Mouse (Mus musculus): ENCODE results near the gene Cox4i2. TPM values are rescaled to one million over a fixed set of nuclear protein-coding genes. Genes with fewer than 3 reads are reported as not detected.

Gene Cox4i2
- total RNA-seq, 2 experiments from 2014 or later: 17.8 to 19.1 TPM

DNA sequence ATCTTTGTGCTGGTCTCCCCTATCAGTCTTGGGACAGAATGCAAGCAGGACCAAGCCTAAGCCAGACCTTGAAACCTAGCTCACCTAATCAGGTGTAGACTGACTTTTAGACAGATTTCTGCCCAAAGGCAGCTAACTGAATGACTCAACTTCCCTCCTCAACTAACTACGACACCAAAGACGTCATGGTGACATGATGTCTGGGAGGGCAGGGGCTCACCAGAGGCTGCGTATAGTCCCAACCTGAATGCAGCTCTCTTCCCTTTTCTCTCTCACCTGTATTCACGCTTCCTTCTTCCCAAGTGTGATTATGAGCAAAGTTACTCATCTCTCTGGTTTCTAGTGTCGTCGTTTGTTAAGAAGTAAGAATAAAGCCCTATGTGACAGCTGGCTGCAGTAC, 33.6 kb downstream of the Cox4i2 start:
- no peak for DNase-seq
- intact Hi-C loops (cut with DNase I): no loop called here

GRCm38 (mm10) chr2:152788892-152789421, 35.0 kb downstream of the Cox4i2 start:
- DNase-seq: peak; percentile 56
- intact Hi-C loops (cut with DNase I): no loop called here

GRCm38 (mm10) chr2:152789591-152789999, 35.6 kb downstream of the Cox4i2 start:
- peak; percentile 62 to 63 for DNase-seq
- intact Hi-C loops (cut with DNase I): no loop called here

DNA sequence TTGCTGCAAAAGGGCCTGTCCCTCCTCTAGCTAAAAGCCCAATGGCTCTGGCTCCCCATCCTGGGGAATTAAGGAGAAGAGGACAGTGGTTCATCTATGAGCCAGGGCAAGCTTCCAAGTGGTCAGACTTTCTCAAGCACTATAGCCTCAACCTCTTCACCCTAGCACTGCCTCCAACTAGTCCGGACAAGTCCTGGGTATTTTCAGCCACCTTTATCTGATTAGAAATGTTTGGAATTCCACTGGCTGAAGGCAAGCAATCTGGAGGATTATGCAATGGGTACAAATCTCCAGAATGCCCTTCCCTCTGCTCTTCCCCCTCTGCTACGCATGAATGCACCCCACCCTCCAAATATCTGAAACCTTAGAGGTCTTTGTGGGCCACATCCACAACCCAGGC, 38.5 kb downstream of the Cox4i2 start:
- intact Hi-C loops (cut with DNase I): loop anchor here (2.0 kb wide), 1 partner anchor 20 kb away; no protein-coding TSS in a partner anchor
- peak; percentile 40 to 43 for DNase-seq

DNA sequence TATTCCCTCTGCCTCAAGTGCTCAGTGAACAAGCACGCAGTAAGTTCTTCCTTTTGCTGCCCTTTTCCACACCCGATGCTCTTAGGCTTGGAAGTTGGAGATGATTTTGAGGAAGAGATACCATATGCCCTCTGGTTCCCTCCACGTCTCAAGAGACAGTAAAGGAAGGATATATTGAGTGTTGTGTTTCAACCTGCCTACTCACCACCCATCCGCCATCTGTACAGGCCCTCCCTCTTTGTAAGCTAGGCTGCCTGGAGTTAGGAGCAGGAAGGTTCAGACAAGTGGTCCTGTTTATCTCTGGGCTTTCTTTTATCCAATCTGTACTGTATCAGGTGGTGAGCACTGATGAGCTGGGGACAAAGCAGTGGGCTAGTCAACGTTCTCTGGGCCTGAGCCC, 39.4 kb downstream of the Cox4i2 start:
- DNase-seq: no peak
- intact Hi-C loops (cut with DNase I): loop anchor here (2.0 kb wide), 1 partner anchor 19 kb away; no protein-coding TSS in a partner anchor

DNA sequence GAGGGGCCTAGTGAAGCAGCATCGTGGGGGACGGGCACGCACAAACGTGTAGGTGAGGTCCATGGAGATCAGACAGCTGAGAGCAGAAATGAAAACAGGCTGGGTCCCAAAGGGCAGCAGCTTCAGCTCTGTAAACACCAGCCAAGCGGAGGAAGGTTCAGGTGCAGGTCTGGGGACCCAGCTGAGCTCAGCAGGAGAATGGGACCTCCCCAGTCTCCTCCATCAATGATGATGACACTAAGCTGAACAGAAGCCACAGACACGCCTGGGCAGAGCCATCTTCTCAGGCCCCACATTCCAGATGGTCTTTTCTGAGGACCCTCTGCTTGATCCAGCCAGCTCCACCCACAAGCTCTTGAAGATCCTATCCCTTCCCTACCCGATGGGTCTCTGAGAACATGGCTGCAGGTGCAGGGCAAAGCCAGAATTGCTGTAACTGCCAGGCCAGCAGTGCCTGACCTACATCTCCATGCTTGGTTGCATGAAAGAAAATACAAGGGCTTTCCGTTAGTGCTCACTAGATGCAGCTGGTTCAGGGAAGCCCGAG, 40.4 kb downstream of the Cox4i2 start:
- no peak for DNase-seq
- intact Hi-C loops (cut with DNase I): no loop called here

- no peak for DNase-seq
- intact Hi-C loops (cut with DNase I): no loop called here
These were observed 43.6 kb downstream of the Cox4i2 start for GRCm38 (mm10) chr2:152797589-152797988.

- DNase-seq: no peak
- intact Hi-C loops (cut with DNase I): no loop called here
These were observed 46.2 kb downstream of the Cox4i2 start for GRCm38 (mm10) chr2:152799954-152800761.

DNA sequence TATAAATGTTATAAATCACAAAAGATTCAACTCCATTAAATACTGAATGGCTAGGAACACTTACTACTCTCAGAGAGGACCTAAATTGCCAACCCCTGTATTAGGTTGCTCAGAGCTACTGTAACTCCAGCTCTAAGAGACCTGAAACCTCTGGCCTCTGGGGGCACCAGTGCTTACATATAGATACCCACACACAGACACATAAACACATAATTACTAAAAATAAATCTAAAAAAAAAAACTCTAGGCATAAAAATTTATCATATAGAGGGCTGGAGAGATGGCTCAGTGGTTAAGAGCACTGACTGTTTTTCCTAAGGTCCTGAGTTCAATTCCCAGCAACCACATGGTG, 46.8 kb downstream of the Cox4i2 start:
- intact Hi-C loops (cut with DNase I): no loop called here
- DNase-seq: no peak

DNA sequence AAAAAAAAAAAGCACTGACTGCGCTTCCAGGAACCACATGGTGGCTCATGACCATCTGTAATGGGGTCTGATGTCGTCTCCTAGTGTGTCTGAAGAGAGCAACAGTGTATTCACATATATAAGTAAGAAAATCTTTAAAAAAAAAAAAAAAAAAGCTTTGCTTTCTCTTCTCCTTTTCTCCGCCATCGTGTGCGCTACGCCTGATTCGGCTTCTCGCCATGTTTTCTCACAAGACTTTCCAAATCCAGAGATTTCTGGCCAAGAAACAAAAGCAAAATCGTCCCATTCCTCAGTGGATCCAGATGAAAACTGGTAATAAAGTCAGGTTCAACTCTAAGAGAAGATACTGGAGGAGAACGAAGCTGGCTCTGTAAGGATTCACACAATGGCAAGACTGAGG, 48.3 kb downstream of the Cox4i2 start:
- intact Hi-C loops (cut with DNase I): no loop called here

DNA sequence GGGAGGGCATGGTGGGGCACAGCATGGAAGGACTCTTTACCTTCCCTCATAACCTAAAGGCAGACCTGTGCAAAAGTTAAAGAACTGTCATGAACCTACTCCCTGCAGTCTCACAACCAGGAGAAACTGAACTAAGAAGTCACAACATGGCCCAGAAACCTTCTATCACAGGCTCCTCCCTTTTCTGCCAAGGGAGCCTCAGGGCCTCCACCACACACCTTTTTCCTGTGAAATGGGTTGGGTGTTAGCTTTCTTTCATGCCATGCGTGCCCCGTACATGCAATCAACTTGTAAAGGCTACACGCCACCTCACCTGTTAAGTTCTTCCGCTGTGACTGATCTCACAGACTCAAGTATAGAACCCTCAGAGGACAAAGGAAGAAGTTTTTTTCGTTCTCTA, 49.1 kb downstream of the Cox4i2 start:
- intact Hi-C loops (cut with DNase I): no loop called here
- no peak for DNase-seq

More for the DNA sequence above, 48.3 kb downstream of the Cox4i2 start:
- no peak for DNase-seq

DNA sequence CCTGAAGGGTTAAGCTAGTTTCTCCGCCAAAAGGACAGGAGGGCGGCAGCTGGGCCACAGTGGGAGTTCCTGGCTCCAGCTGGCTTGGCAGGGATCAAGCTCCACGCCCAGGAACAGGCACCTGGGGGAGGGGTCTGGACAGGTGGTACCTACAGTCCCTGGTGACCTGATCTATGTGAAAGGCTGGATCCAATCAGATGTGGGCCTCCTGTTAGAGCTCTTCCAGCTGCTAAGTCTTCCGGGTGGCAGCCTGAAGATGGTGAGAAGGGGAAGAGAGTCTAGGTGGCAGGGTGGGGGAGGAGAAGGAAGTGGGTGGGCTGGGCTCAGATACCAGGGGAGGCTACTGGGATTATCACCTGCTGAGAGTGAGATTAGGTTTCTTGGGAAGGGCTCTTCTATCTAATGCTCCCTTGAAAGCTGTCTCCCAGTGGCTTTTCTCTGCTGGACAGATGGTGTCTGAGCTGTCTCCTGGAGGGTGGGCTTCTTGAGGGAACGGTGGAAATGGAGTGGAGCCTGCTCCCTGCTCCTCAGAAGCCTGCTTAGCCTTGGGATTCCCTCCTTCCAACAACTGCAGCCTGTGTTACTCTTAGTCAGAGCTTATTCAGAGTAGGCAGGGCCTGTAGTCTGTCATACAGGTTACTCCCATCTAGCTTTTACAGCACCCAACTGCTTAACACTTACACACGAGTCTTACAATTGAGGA, 50.6 kb downstream of the Cox4i2 start:
- DNase-seq: no peak
- intact Hi-C loops (cut with DNase I): no loop called here

DNA sequence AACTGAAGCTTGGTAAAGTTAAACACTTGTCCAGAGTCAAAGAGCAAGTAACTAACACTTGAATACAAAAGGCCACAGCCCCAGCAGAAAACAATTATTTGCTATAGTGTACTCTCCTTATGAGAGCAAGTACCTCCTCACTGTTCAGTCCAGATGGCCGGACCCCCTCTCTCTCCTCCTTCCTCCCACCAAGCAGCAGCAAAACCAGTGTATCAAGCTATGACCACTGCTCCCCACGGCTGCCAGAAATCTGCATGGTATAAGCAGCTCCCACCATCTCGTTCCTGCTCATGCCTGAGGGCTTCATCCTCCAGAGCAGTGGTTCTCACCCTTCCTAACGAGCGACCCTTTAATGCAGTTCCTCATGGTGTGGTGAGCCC, 51.1 kb downstream of the Cox4i2 start:
- intact Hi-C loops (cut with DNase I): no loop called here
- no peak for DNase-seq

DNA sequence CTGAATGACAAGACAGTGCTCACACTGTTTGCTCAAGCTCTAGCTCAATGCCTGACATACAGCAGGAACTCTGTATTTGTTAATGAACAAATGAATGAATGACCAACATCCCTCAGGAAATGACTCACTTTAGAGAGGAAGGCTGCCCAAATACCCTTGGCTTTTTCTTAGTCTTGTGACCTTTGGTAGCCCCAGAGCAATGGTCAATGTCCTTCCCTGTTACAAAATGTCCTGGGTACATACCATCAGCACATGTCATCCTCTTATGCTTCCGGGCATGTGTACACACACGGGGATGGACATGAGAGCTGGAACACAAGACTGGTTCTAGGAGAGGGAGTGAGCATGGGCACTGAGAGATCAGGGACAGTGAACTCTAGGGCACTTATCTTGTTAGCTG, 52.1 kb downstream of the Cox4i2 start:
- DNase-seq: no peak
- intact Hi-C loops (cut with DNase I): no loop called here

GRCm38 (mm10) chr2:152808178-152808577, 54.2 kb downstream of the Cox4i2 start:
- DNase-seq: no peak
- intact Hi-C loops (cut with DNase I): no loop called here

DNA sequence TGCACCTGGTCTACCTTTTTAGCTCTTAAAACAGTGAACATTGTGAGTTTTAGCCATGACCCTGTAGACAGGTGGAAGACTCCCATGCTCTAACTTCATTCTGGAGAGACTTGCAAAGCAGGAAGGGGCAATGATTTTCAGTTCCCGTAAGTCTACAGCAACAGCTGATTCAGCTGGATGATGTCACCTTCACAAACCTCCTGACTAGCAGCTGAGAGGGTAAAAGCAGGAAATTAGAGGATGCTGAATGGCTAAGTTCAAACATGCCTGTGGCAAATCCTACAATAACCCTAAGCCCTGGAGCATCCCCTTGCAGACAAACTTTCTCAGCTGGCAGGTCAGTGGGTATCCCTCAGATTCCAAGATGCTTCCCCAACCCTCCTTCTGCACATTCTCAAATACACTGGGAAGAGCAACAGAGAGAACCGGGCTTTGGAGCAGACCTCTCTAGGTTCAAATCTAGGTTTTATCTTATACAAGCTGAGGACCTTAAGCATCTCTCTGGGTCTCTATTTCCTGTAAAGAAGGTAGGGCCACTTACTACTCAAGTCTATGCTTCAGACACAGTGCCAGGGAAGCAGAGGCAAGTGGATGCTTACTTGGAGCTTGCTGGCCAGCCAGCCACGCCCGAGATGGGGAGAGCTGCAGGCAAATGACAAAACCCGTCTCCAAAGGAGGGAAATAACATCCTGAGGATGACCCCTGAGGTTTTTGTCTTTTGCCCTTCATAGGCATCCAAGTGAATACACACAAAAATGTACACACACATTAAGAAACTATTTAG, 56.4 kb downstream of the Cox4i2 start:
- no peak for DNase-seq
- intact Hi-C loops (cut with DNase I): no loop called here

GRCm38 (mm10) chr2:152811336-152812165, 57.6 kb downstream of the Cox4i2 start:
- intact Hi-C loops (cut with DNase I): loop anchor here (2.0 kb wide), 1 partner anchor 19 kb away; no protein-coding TSS in a partner anchor
- no peak for DNase-seq

DNA sequence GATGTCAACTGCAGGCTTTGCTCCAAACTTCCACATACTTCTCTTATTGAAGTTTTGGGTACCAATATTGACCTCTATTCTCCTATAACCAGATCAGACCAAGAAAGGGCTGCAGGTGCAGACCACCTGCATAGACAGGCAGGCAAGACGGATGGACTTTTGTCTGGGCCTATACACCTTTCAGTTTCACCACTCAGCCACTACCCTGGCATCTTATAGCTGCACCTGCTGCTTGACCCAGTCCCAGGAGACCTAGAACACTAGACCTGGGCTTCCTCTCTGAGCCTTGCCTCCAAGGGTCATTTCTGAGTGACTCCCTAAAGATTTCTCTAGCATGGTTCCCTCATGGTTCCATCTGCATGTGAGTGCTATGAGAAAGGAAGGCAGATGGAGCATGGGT, 59.3 kb downstream of the Cox4i2 start:
- intact Hi-C loops (cut with DNase I): loop anchor here (2.0 kb wide), 1 partner anchor 20 kb away; no protein-coding TSS in a partner anchor
- DNase-seq: no peak

DNA sequence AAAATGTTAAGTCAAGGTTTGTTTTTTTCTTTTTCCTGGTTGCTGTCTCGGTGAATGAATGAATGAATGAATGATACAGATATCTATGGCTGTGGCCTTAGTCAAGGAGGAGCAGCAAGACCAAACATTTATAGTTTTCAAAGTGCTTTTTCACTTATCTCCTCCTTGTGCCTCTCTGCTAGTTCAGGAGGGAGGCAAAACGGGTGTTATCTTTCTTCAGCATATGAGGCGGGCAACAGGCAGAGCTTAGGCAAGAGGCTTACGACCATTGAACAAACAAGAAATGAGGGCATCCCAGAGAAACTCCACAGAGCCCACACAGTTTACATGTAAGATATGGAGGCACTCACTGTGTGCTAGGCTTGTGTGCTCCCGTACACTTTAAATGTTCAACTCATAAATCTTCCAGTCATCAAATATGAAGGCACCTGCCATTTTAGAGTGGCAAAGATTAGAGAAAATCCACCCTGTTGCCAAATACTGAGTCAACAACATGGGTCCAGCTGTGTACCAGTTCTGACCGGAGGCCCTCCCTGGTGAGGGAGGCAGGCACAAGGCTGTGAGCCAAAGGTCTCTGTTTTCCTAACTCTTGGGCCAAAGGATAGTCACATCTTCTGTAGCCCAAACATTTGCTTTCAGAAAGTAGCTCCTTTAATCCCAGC, 60.4 kb downstream of the Cox4i2 start:
- DNase-seq: no peak
- intact Hi-C loops (cut with DNase I): no loop called here
